Mouse (Mus musculus) brain, embryonic 14.5 days (tissue): Measurements from ENCODE around the gene Adgrg5.

ENCODE experiments used
- CTCF ChIP-seq: fragments of 200-500 bp; IDR thresholded peaks from 2 replicates; pipeline ENCODE4 v1.5.1; 2012; ENCODE audit warnings: inconsistent platforms, mild to moderate bottlenecking, moderate library complexity, borderline replicate concordance; ENCODE audit not compliant: insufficient read depth, insufficient read length; ENCODE audit errors: extremely low read depth
- POLR2A ChIP-seq: fragments of 200-500 bp; IDR thresholded peaks from 2 replicates; pipeline ENCODE4 v1.6.1; 2012; ENCODE audit warnings: mild to moderate bottlenecking, inconsistent platforms, borderline replicate concordance; ENCODE audit not compliant: poor library complexity, insufficient read depth, insufficient read length, severe bottlenecking; ENCODE audit errors: extremely low read depth

DNA sequence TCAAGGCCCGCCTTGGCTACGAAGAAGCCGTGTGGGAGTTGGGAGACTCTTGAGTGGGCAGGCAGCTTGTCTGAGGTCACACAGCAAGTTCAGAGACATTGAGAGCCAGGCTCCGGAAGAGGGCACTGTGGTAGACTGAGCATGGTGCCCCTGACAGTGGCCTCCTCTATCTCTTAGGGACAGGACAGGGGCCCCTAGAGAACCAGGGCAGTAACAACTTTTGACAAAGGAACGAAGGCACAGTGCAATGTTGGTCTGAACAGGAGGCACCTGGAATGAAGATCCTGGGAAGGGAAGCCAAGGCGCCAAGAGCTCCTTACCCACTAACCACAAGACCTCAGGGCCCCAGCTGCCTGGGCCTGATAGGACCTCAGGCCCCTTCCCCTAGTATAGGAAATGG, 61.5 kb downstream of the Adgrg5 start:
- TF ChIP-seq POLR2A (no peak), CTCF (no peak)
